Mouse (Mus musculus): ENCODE data around the gene Olfr1270. TPM values are rescaled to one million over a fixed set of nuclear protein-coding genes. Genes with fewer than 3 reads are reported as not detected.
"Not testable (repeated sequence)": the region's sequence is repeated elsewhere in the genome, so short reads cannot be mapped to it uniquely, and the experiment has no call there.

Olfr1270 gene
- total RNA-seq (2022), result not detected

DNA sequence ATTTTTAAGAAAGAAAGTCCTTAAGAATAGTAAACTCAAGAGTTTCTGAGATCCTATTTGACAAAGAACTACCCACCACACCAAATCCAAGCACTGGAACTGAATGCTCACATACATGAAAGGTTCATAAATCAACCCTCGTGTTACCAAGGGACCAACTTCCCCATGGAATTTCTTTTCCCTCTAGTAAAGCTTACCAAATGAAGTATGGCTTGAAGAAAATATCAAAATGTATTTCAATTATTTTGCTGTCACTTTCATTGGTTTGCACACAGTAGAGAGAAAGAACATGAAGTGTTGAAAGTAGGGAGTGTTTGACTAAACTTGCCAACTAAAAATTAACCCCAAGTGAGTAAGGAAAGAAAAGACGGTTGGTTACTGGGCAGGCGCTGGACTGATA, at the start of gene Olfr1270:
Olfr1270 (minus strand) TSS at position 101 of the 400 bp plus-strand sequence.
- no peak for DNase-seq (ENCODE audit: low spot score in 2 of 2)

DNA sequence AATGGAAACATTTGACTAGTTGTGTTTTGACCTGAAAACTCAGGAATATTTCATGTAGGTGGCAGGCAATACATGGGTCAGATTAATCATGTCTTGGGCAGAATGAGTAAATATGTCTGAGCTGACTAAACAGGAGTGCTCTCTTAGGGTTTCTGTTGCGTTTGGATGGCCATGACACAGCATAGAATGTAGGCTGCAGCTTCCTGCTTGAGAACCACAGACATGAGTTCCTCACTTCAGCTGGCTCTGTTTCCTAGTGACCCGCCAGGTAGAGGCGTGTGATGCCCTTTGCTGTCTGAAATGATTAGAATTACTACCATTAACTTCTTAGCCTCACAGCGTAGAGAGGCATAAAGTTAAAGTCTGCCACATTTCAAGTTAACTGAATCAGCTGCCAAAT, 46.7 kb upstream of the Olfr1270 start:
- DNase-seq (ENCODE audit: low spot score in 2 of 2), result not testable (repeated sequence)

DNA sequence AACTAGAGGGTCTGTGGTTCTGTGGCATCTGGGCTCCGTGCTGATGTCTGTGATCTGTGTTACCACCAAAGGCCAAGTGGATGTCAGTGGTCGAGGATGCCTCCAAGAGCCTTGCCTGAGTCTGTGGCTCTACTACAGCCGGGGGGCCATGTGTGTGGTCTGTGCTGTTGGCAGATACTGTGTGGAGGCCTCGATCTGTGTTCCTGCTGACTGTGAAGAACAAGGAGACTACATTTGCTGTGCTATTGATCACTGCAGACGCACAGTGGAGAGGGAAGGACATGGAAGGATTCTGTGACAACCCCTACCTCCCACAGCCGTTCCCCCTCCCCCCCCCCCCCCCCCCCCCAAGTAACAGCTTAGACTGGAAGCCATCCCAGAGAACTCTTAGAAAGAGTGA, 42.4 kb upstream of the Olfr1270 start:
- not testable (repeated sequence) for DNase-seq (ENCODE audit: low spot score in 2 of 2)

DNA sequence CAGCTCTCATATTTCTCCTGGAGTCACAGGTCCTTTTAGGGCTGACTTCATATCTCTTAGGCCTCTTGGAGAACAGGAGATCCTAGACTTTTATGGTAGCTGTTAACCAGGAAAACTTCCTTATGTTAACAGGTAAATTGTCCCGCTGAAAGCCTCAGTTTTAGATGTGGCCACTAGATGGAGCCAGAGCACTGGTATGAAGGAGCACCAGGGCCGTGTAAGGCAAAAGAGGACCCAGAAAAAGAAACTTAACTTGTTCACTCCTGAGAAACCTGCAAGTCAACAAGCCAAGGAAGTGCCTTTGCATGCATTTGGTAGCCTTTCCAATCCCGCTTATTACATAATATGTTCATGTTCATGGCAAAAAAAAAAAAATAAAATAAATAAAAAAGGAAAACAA, 41.9 kb upstream of the Olfr1270 start:
- DNase-seq (ENCODE audit: low spot score in 2 of 2), result not testable (repeated sequence)

DNA sequence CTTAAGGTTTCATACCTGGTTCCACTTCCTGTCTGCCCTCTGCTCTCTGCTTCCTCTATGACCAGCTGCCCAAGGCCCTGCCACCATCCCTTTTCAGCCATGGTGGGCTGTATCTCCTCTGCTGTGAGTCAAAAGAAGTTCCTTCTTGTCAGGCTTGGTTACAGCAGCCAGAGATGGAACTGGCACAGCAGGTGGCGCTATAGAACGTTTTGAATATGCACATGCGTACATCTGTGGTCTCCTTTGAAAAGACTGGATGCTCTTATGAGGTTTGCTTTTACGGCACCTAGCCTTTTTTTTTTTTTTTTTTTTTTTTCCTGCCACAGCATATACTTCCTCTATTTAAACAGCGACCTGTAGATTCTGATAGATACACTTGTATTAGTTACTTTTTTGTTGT, 34.2 kb upstream of the Olfr1270 start:
- DNase-seq (ENCODE audit: low spot score in 2 of 2), result not testable (repeated sequence)

DNA sequence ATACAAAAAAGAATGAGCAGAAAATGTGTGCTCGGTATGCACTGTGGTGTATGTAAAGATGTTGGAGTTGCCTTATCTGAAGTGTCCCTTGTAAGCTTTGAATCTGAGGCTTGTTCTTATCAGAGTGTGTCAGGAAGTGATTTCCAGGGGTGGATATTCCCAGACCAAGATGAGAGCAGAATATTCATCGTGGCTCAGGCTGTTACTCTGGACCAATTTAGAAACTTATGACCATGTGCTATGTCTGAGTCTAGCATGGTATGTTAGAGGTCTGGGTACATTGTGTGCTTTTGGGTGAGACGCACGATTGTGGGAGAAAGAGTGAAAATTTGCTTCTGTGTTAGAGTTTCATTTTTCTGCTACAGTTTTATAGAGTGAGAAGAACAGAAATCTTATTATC, 33.2 kb upstream of the Olfr1270 start:
- not testable (repeated sequence) for DNase-seq (ENCODE audit: low spot score in 2 of 2)

DNA sequence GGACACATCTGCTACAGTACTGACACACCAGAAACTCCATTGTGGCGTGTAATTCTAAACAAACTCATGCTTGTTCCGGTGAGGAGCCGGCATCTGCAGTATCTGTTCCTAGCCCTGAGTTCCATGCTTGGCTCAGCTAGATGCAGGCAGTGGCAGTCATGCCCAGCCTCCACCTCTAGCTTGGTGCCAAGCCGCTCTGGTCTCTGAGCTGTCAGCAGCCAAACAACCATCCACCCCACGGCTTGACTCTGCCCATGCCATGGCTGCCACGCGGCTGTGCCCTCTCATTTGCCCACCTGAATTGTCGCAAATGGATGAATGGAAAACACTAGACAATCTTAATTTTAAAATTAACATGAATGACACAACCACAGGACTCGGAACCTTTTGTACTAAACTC, 1.0 kb upstream of the Olfr1270 start:
- DNase-seq (ENCODE audit: low spot score in 2 of 2), result no peak

DNA sequence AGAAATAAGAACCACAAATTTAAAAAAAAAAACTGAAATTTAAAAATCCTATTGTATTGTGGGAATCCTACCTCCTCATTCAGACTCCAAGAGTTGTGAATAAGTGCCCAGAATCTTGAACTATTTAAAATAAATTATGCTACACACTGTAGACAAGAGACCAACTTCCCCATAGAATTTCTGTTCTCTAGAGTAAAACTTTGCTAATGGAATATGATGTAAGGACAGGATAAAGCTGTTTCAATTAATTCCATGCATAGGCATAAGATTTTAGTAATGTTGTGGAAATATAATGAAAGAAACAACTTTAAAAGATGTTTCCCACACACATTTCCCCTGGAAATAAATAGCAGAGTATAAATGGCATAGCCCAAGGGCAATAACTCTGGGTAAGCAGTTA, 10.7 kb downstream of the Olfr1270 start, which contains the start of gene Olfr32:
Olfr32 (minus strand) TSS at position 101 of the 400 bp plus-strand sequence.
- DNase-seq (ENCODE audit: low spot score in 2 of 2), result no peak

DNA sequence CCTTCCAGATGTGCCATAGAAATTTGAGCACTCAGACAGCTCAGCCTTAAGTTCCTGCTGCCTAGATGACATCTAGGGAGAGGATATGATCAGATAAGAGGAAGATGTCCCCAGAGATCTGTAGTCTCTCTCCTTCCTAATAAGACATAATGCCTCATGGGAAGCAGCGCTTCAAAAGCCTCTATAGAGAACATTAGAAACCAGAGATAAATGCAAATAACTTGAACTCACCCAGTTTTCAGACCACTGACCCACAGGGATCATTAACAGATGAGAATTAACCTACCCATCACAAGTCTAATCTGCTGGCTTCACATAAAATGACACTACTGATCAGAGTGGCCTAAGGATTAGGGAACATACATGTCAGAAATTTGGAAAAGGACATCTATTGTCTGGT, 31.6 kb downstream of the Olfr1270 start, which contains the start of gene Olfr1269:
Olfr1269 (minus strand) TSS at position 101 of the 400 bp plus-strand sequence.
- no peak for DNase-seq (ENCODE audit: low spot score in 2 of 2)

Other genes starting within 250 kb of the Olfr1270 start
- gene Olfr1258, start 225.8 kb downstream of the Olfr1270 start, total RNA-seq (2022), result not detected
- gene Olfr1259, start 204.4 kb downstream of the Olfr1270 start, total RNA-seq (2022), result not detected
- gene Olfr1260, start 178.8 kb downstream of the Olfr1270 start, total RNA-seq (2022), result not detected
- gene Olfr1261, start 161.9 kb downstream of the Olfr1270 start, total RNA-seq (2022), result not detected
- not detected for gene Olfr1262, start 152.9 kb downstream of the Olfr1270 start, total RNA-seq (2022)
- not detected for gene Olfr1263, start 141.0 kb downstream of the Olfr1270 start, total RNA-seq (2022)
- gene Olfr1264, start 127.5 kb downstream of the Olfr1270 start, total RNA-seq (2022), result not detected
- gene Olfr1265, start 117.8 kb downstream of the Olfr1270 start, total RNA-seq (2022), result not detected
- not detected for gene Olfr140, start 89.5 kb downstream of the Olfr1270 start, total RNA-seq (2022)
- not detected for gene Olfr1269, start 31.7 kb downstream of the Olfr1270 start, total RNA-seq (2022)
- not detected for gene Olfr32, start 10.8 kb downstream of the Olfr1270 start, total RNA-seq (2022)
- gene Olfr1506, start 71.4 kb upstream of the Olfr1270 start, total RNA-seq (2022), result under 1 TPM in 1 of 4 experiments, not detected in 3; 0.25 TPM
- not detected for gene Olfr142, start 104.5 kb upstream of the Olfr1270 start, total RNA-seq (2022)
- not detected for gene Olfr1271, start 117.9 kb upstream of the Olfr1270 start, total RNA-seq (2022)
- gene Olfr1272, start 139.8 kb upstream of the Olfr1270 start, total RNA-seq (2022), result not detected
- under 1 TPM in 2 of 4 experiments, not detected in 2; 0.41 to 0.47 TPM for gene Gm13769, start 169.1 kb upstream of the Olfr1270 start, total RNA-seq (2022)
- not detected for gene Olfr1274-ps, start 245.6 kb upstream of the Olfr1270 start, total RNA-seq (2022)